25 mouse cellular contexts compared by ENCODE assay signal in genomic region chrX:137809526-137809925, GRCm38 (mm10).
"Had no signal": no experiment of that assay in that cellular context is flagged by ENCODE, and none has a peak within 500 bp of the region (broad histone marks: within the 10 kb centered on the region; RNA-seq: fewer than 3 reads in every experiment).

No protein-coding gene starts in this region.

- ATAC-seq: inflammation-experienced regulatory T-cells, adult 6 months; intestine, embryonic 15.5 days; intestine, postnatal 0 days had no signal

- H3K9ac ChIP-seq: heart, embryonic 12.5 days; hindbrain, embryonic 12.5 days; hindbrain, embryonic 14.5 days; intestine, embryonic 15.5 days; limb, embryonic 13.5 days; liver, embryonic 13.5 days had no signal

- H3K27ac ChIP-seq: gastrocnemius, adult 2 months; heart, embryonic 10.5 days; hindbrain, embryonic 10.5 days; hindbrain, embryonic 12.5 days; hindbrain, embryonic 14.5 days; intestine, embryonic 15.5 days; layer of hippocampus, adult 2 months; left cerebral cortex, adult 2 months; limb, embryonic 13.5 days; liver, embryonic 13.5 days had no signal

- H3K27me3 ChIP-seq: heart, embryonic 12.5 days; hindbrain, embryonic 12.5 days; intestine, embryonic 15.5 days; liver, embryonic 13.5 days had no signal

- DNase-seq: gastrocnemius, adult 2 months; gastrocnemius, postnatal 10 days; gastrocnemius, postnatal 25 days; heart, adult 18-20 months; heart, postnatal 10 days; heart, postnatal 4 days; kidney, adult 18-20 months; kidney, adult 8-10 months; kidney, postnatal 10 days; kidney, postnatal 25 days; kidney, postnatal 4 days; liver; liver, embryonic 13.5 days had no signal

- H3K9me3 ChIP-seq: heart, embryonic 10.5 days; heart, embryonic 12.5 days; hindbrain, embryonic 10.5 days; hindbrain, embryonic 12.5 days; intestine, embryonic 15.5 days; limb, embryonic 13.5 days; liver, embryonic 13.5 days had no signal

- H3K36me3 ChIP-seq: heart, embryonic 10.5 days; heart, embryonic 12.5 days; hindbrain, embryonic 10.5 days; hindbrain, embryonic 12.5 days; intestine, embryonic 15.5 days; limb, embryonic 13.5 days; liver, embryonic 13.5 days had no signal

- H3K4me1 ChIP-seq: heart, embryonic 10.5 days; heart, embryonic 12.5 days; hindbrain, embryonic 10.5 days; hindbrain, embryonic 12.5 days; intestine, embryonic 15.5 days; limb, embryonic 13.5 days; liver, embryonic 13.5 days had no signal

- H3K4me3 ChIP-seq: gastrocnemius, adult 2 months; heart, embryonic 10.5 days; heart, embryonic 12.5 days; hindbrain, embryonic 10.5 days; hindbrain, embryonic 12.5 days; intestine, embryonic 15.5 days; layer of hippocampus, adult 2 months; left cerebral cortex, adult 2 months; limb, embryonic 13.5 days; liver, embryonic 13.5 days had no signal

- H3K4me2 ChIP-seq: heart, embryonic 12.5 days; hindbrain, embryonic 12.5 days; hindbrain, embryonic 14.5 days; intestine, embryonic 15.5 days; limb, embryonic 13.5 days; liver, embryonic 11.5 days; liver, embryonic 13.5 days had no signal
